Mouse (Mus musculus): ENCODE data around the gene Ssh1. TPM values are rescaled to one million over a fixed set of nuclear protein-coding genes. Genes with fewer than 3 reads are reported as not detected.
A peak's percentile ranks its signal among the peaks of the same experiment; 100 is the strongest.

Ssh1 gene
- total RNA-seq (2014; rRNA removed) (12.4 and 14.5 TPM in 2 replicates), polyA plus RNA-seq (2015; fragmentation: Nextera tagmentation; extraction: Ambion mirVana) (9.7 and 11.6 TPM in 2 replicates)

- Histone ChIP-seq H3K4me1 (ENCODE audit: insufficient read depth, low read length) (peaks cover 8% of the 10 kb centered on the region; the same call in 1 of the 2 replicates), H3K9me3 (ENCODE audit: low read length) (no peaks in the 10 kb centered on the region), H3K36me3 (ENCODE audit: insufficient read depth, low read length) (peaks cover 3% of the 10 kb centered on the region; the same call in 1 of the 2 replicates), H3K4me2 (ENCODE audit: low read depth, low read length) (peak within 1 kb of the TSS; percentile 89), H3K27ac (peak within 1 kb of the TSS; percentile 95), H3K9ac (replicated peaks; ENCODE audit: low read length) (peak within 1 kb of the TSS; percentile 94), H3K4me3 (ENCODE audit: low read length) (peak within 1 kb of the TSS; percentile 82), H3K27me3 (ENCODE audit: insufficient read depth, low read length) (no peaks in the 10 kb centered on the region)
- ATAC-seq (peak; percentile 87), DNase-seq (ENCODE audit: low spot score) (peak; percentile 95)
- 2% methylated on average over 62 of the region's 83 CpGs for WGBS
- peak; percentile 41 for TF ChIP-seq CTCF (IDR thresholded peaks at IDR 0.05; ENCODE audit: low read depth)
Measured at GRCm38 (mm10) chr5:113993487-113994465, at the start of gene Ssh1. Gene Ssh1, minus strand, starts transcription at chr5:113993894.

- Histone ChIP-seq H3K9me3 (ENCODE audit: low read length) (no peaks in the 10 kb centered on the region), H3K4me3 (ENCODE audit: low read length) (no peak overlapping the region), H3K27me3 (ENCODE audit: insufficient read depth, low read length) (no peaks in the 10 kb centered on the region), H3K36me3 (ENCODE audit: insufficient read depth, low read length) (peaks cover 12% of the 10 kb centered on the region; the same call in 1 of the 2 replicates), H3K4me1 (ENCODE audit: insufficient read depth, low read length) (no peaks in the 10 kb centered on the region), H3K9ac (replicated peaks; ENCODE audit: low read length) (no peak overlapping the region), H3K27ac (no peak overlapping the region), H3K4me2 (ENCODE audit: low read depth, low read length) (no peak overlapping the region)
- DNase-seq (ENCODE audit: low spot score) (peak; percentile 19), ATAC-seq (no peak)
- 22% methylated on average over 15 of the region's 15 CpGs for whole genome bisulfite sequencing
- TF ChIP-seq CTCF (IDR thresholded peaks at IDR 0.05; ENCODE audit: low read depth) = 0 out of 2 replicates have a peak, but pooled peaks have one; percentile 2
Measured at GRCm38 (mm10) chr5:114041327-114041930, 47.7 kb upstream of the Ssh1 start.

- no peaks in the 10 kb centered on the region for H3K9me3 ChIP-seq (ENCODE audit: low read length)
- DNase-seq (ENCODE audit: low spot score) (peak; percentile 20), ATAC-seq (no peak)
- TF ChIP-seq CTCF (IDR thresholded peaks at IDR 0.05; ENCODE audit: low read depth) = no peak
- H3K9ac ChIP-seq (replicated peaks; ENCODE audit: low read length) = no peak overlapping the region
- H3K4me2 ChIP-seq (ENCODE audit: low read depth, low read length) = no peak overlapping the region
- no peak overlapping the region for H3K4me3 ChIP-seq (ENCODE audit: low read length)
- H3K27me3 ChIP-seq (ENCODE audit: insufficient read depth, low read length) = no peaks in the 10 kb centered on the region
- WGBS = 71% methylated on average over 1 of the region's 1 CpGs
- no peak overlapping the region for H3K27ac ChIP-seq
- no peaks in the 10 kb centered on the region for H3K4me1 ChIP-seq (ENCODE audit: insufficient read depth, low read length)
- H3K36me3 ChIP-seq (ENCODE audit: insufficient read depth, low read length) = peaks cover 12% of the 10 kb centered on the region; the same call in 1 of the 2 replicates
Measured at GRCm38 (mm10) chr5:114040911-114041310, 47.2 kb upstream of the Ssh1 start.

GRCm38 (mm10) chr5:114040508-114040907 is 46.8 kb upstream of the Ssh1 start:
- 22% methylated on average over 7 of the region's 8 CpGs for WGBS
- DNase-seq (ENCODE audit: low spot score) (no peak), ATAC-seq (no peak)
- H3K36me3 ChIP-seq (ENCODE audit: insufficient read depth, low read length) = peaks cover 12% of the 10 kb centered on the region; the same call in 1 of the 2 replicates
- H3K27ac ChIP-seq = no peak overlapping the region
- no peaks in the 10 kb centered on the region for H3K27me3 ChIP-seq (ENCODE audit: insufficient read depth, low read length)
- no peak for TF ChIP-seq CTCF (IDR thresholded peaks at IDR 0.05; ENCODE audit: low read depth)
- no peak overlapping the region for H3K4me2 ChIP-seq (ENCODE audit: low read depth, low read length)
- H3K4me3 ChIP-seq (ENCODE audit: low read length) = no peak overlapping the region
- H3K4me1 ChIP-seq (ENCODE audit: insufficient read depth, low read length) = no peaks in the 10 kb centered on the region
- no peak overlapping the region for H3K9ac ChIP-seq (replicated peaks; ENCODE audit: low read length)
- H3K9me3 ChIP-seq (ENCODE audit: low read length) = no peaks in the 10 kb centered on the region

- no peaks in the 10 kb centered on the region for H3K36me3 ChIP-seq (ENCODE audit: insufficient read depth, low read length)
- no peak for TF ChIP-seq CTCF (IDR thresholded peaks at IDR 0.05; ENCODE audit: low read depth)
- no peaks in the 10 kb centered on the region for H3K9me3 ChIP-seq (ENCODE audit: low read length)
- H3K4me3 ChIP-seq (ENCODE audit: low read length) = no peak overlapping the region
- no peak overlapping the region for H3K4me2 ChIP-seq (ENCODE audit: low read depth, low read length)
- DNase-seq (ENCODE audit: low spot score) (peak; percentile 52), ATAC-seq (no peak; the same call in 1 of the 2 replicates)
- no peak overlapping the region for H3K9ac ChIP-seq (replicated peaks; ENCODE audit: low read length)
- H3K27me3 ChIP-seq (ENCODE audit: insufficient read depth, low read length) = no peaks in the 10 kb centered on the region
- no peak overlapping the region for H3K27ac ChIP-seq
- 38% methylated on average over 10 of the region's 10 CpGs for WGBS
- H3K4me1 ChIP-seq (ENCODE audit: insufficient read depth, low read length) = no peaks in the 10 kb centered on the region
Measured at GRCm38 (mm10) chr5:114035111-114035510, 41.4 kb upstream of the Ssh1 start.

GRCm38 (mm10) chr5:114034393-114034792 is 40.7 kb upstream of the Ssh1 start:
- H3K4me3 ChIP-seq (ENCODE audit: low read length) = no peak overlapping the region
- no peaks in the 10 kb centered on the region for H3K27me3 ChIP-seq (ENCODE audit: insufficient read depth, low read length)
- ATAC-seq = no peak
- no peak for DNase-seq (ENCODE audit: low spot score)
- H3K4me2 ChIP-seq (ENCODE audit: low read depth, low read length) = no peak overlapping the region
- H3K36me3 ChIP-seq (ENCODE audit: insufficient read depth, low read length) = no peaks in the 10 kb centered on the region
- no peak overlapping the region for H3K9ac ChIP-seq (replicated peaks; ENCODE audit: low read length)
- no peak for TF ChIP-seq CTCF (IDR thresholded peaks at IDR 0.05; ENCODE audit: low read depth)
- WGBS = 85% methylated on average over 7 of the region's 7 CpGs
- no peak overlapping the region for H3K27ac ChIP-seq
- H3K4me1 ChIP-seq (ENCODE audit: insufficient read depth, low read length) = no peaks in the 10 kb centered on the region
- no peaks in the 10 kb centered on the region for H3K9me3 ChIP-seq (ENCODE audit: low read length)
